Mouse (Mus musculus) thymus, adult 2 months (tissue): ENCODE results near the gene Gm28043. TPM values are rescaled to one million over a fixed set of nuclear protein-coding genes. Genes with fewer than 3 reads are reported as not detected.

Experiments
- DNase-seq: peaks from one replicate; pipeline ENCODE4 v3.0.0; 2021
- H3K27ac ChIP-seq: fragments of 200-500 bp; 2 replicates; pipeline ENCODE4 v1.5.1; 2012; ENCODE audit warnings: low read length, control low read depth; ENCODE audit not compliant: control insufficient read depth, insufficient read depth
- H3K27me3 ChIP-seq: fragments of 200-500 bp; 2 replicates; pipeline ENCODE4 v1.6.1; 2012; ENCODE audit warnings: mild to moderate bottlenecking, low read length, moderate library complexity, mixed read lengths; ENCODE audit not compliant: control insufficient read depth, insufficient read depth
- H3K36me3 ChIP-seq: fragments of 200-500 bp; 2 replicates; pipeline ENCODE4 v1.6.1; 2012; ENCODE audit warnings: mild to moderate bottlenecking, low read length, moderate library complexity; ENCODE audit not compliant: control insufficient read depth, insufficient read depth
- H3K4me1 ChIP-seq: fragments of 200-500 bp; replicated peaks from 2 replicates; pipeline ENCODE4 v1.6.1; 2012; ENCODE audit warnings: low read length; ENCODE audit not compliant: control insufficient read depth, insufficient read depth
- H3K4me3 ChIP-seq: fragments of 200-500 bp; 2 replicates; pipeline ENCODE4 v1.5.1; 2012; ENCODE audit warnings: mild to moderate bottlenecking, low read length, control low read depth, moderate library complexity; ENCODE audit not compliant: control insufficient read depth, insufficient read depth
- CTCF ChIP-seq: fragments of 200-500 bp; IDR thresholded peaks from 2 replicates; pipeline ENCODE4 v1.5.1; 2012; ENCODE audit warnings: mild to moderate bottlenecking, control low read depth, low read length, moderate library complexity, borderline replicate concordance; ENCODE audit not compliant: control insufficient read depth, poor library complexity, insufficient read depth; ENCODE audit errors: extremely low read depth
- POLR2A ChIP-seq: fragments of 200-500 bp; IDR thresholded peaks from 2 replicates; pipeline ENCODE4 v1.6.1; 2012; ENCODE audit warnings: mild to moderate bottlenecking, low read length, control low read depth, moderate library complexity; ENCODE audit not compliant: control insufficient read depth, poor library complexity, insufficient read depth; ENCODE audit errors: extremely low read depth
- WGBS: fragments of 180-500 bp; shearing (Covaris S2); methylation state at CpG from one replicate; pipeline ENCODE4 v1.1.7; 2018; 5-methylcytosine and 5-hydroxymethylcytosine counted together
- polyA plus RNA-seq: library from polyadenylated mRNA; depleted of rRNA; stranded (reverse); fragments of >200 nt; gene quantifications from 2 replicates; pipeline ENCODE4 v1.2.3, GENCODE M21; 2012

Gene Gm28043
- polyA plus RNA-seq, 1 experiment, result 2.2 TPM

GRCm38 (mm10) chr17:29728082-29728481 is 113.4 kb downstream of the Gm28043 start:
- Histone ChIP-seq H3K4me1 (no peaks in the 10 kb centered on the region), H3K36me3 (no peaks in the 10 kb centered on the region), H3K27me3 (no peaks in the 10 kb centered on the region), H3K27ac (no peak overlapping the region), H3K4me3 (no peak overlapping the region)
- DNase-seq, result peak; percentile 35
- 56% methylated on average over 8 of the region's 8 CpGs for WGBS
- TF ChIP-seq POLR2A (no peak), CTCF (no peak)

- DNase-seq, result no peak
- no peaks in the 10 kb centered on the region for H3K4me1 ChIP-seq
- no peak overlapping the region for H3K4me3 ChIP-seq
- H3K36me3 ChIP-seq, result no peaks in the 10 kb centered on the region
- no peaks in the 10 kb centered on the region for H3K27me3 ChIP-seq
- WGBS, result 88% methylated on average over 13 of the region's 13 CpGs
- H3K27ac ChIP-seq, result no peak overlapping the region
- no peak for TF ChIP-seq CTCF
- no peak for TF ChIP-seq POLR2A
These were observed 116.0 kb downstream of the Gm28043 start for GRCm38 (mm10) chr17:29730510-29731265.

- H3K27me3 ChIP-seq, result no peaks in the 10 kb centered on the region
- no peak overlapping the region for H3K27ac ChIP-seq
- 88% methylated on average over 12 of the region's 12 CpGs for WGBS
- H3K4me3 ChIP-seq, result no peak overlapping the region
- no peaks in the 10 kb centered on the region for H3K36me3 ChIP-seq
- no peaks in the 10 kb centered on the region for H3K4me1 ChIP-seq
- no peak for TF ChIP-seq POLR2A
- TF ChIP-seq CTCF, result no peak
- no peak for DNase-seq
These were observed 116.7 kb downstream of the Gm28043 start for GRCm38 (mm10) chr17:29731266-29731952.

- Histone ChIP-seq H3K4me1 (no peaks in the 10 kb centered on the region), H3K36me3 (no peaks in the 10 kb centered on the region), H3K4me3 (no peak overlapping the region), H3K27me3 (no peaks in the 10 kb centered on the region), H3K27ac (no peak overlapping the region)
- TF ChIP-seq CTCF (no peak), POLR2A (no peak)
- WGBS, result 88% methylated on average over 6 of the region's 6 CpGs
- no peak for DNase-seq
These were observed 117.3 kb downstream of the Gm28043 start for GRCm38 (mm10) chr17:29731953-29732325.

- H3K27ac ChIP-seq, result no peak overlapping the region
- DNase-seq, result no peak
- TF ChIP-seq POLR2A (no peak), CTCF (no peak)
- H3K36me3 ChIP-seq, result no peaks in the 10 kb centered on the region
- 90% methylated on average over 2 of the region's 2 CpGs for WGBS
- no peak overlapping the region for H3K4me3 ChIP-seq
- H3K27me3 ChIP-seq, result no peaks in the 10 kb centered on the region
- no peaks in the 10 kb centered on the region for H3K4me1 ChIP-seq
These were observed 117.8 kb downstream of the Gm28043 start for GRCm38 (mm10) chr17:29732522-29732921.

GRCm38 (mm10) chr17:29736448-29737014 is 121.9 kb downstream of the Gm28043 start:
- WGBS, result 92% methylated on average over 15 of the region's 15 CpGs
- H3K36me3 ChIP-seq, result no peaks in the 10 kb centered on the region
- no peak for DNase-seq
- H3K4me3 ChIP-seq, result no peak overlapping the region
- TF ChIP-seq POLR2A, result no peak
- no peak for TF ChIP-seq CTCF
- no peaks in the 10 kb centered on the region for H3K27me3 ChIP-seq
- no peaks in the 10 kb centered on the region; the same call in 1 of the 2 replicates for H3K4me1 ChIP-seq
- no peak overlapping the region for H3K27ac ChIP-seq
